Mouse (Mus musculus) effector memory CD4-positive, alpha-beta T cell, adult 7 months (primary cell): ENCODE results near the gene Fosb. TPM values are rescaled to one million over a fixed set of nuclear protein-coding genes. Genes with fewer than 3 reads are reported as not detected.

ENCODE experiments used
- polyA plus RNA-seq: library from polyadenylated mRNA; unstranded; fragments of 100-300 nt; shearing (Covaris generic); gene quantifications from one replicate; pipeline ENCODE4 v1.2.1, GENCODE M21; 2017

Fosb gene
- 39.6 TPM for polyA plus RNA-seq

DNA sequence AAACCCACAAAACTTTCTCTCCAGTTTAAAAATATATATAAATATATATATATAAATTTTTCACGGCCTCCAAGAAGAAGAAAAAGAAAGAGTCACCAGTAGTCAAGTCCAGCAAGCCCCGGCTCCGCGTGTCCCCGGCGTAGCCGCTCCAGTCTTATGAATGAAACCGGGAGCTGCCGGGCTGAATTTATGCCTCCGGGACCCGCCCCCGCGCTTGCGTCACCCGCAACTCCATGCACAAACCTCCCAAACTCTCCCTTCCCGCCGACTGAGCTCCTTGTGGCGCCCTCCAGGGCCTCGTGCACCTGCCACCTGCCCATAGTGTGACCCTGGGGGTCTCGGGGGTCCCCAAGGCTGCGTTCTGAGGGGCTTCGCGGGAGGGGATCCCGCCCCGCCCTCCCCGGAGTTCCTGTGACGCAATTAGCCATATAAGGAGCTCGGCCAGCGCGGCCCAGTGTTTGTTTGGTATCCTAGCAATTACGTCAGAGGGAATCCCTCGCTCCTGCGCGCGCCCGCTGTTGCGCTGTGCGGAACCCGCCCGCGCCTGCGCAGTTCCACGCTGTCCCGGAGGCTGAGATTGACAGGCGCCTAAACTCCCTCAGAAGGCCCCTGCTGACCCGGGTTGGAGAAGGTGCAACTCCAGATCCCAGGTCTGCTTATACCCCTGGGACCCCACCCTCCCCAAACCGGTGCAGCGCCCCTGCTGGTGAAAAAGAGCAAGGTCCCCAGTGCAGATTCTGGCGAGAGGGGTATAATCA lies at the start of gene Fosb:
Gene Fosb (minus strand): TSS at position 168 of the 758 bp plus-strand sequence.

GRCm38 (mm10) chr7:19359299-19359891 lies 49.5 kb upstream of the Fosb start, which contains the start of the genes Cd3eap and Ppp1r13l:
Gene Cd3eap, minus strand, starts transcription at chr7:19359483.
Gene Ppp1r13l, plus strand, starts transcription at chr7:19359749.

GRCm38 (mm10) chr7:19344237-19344847 lies 34.5 kb upstream of the Fosb start, which contains the start of gene Ercc1:
Gene Ercc1, plus strand, starts transcription at chr7:19344778.

DNA sequence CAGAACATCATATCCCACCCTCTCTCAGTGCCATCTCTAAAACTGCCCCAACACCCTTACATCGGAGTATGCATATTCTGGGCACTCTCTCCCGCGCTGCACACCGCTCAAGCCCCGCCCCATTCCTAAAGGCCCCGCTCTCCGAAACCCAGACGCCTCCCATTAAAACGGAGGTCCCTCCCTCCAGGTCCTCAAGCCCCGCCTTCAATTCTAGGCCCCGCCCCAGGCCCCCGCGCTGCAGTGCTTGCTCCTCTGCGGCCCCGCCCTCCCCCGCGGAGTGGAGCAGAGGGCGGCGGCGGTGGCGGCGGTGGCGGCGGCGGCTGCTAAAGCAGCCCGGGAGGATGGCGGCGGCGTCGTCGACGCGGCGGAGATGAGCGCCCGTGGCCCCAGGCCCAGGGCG lies 27.5 kb downstream of the Fosb start, which contains the start of gene Rtn2:
Gene Rtn2 (plus strand): TSS at position 240 of the 400 bp plus-strand sequence.

GRCm38 (mm10) chr7:19279581-19280114 lies 30.2 kb downstream of the Fosb start, which contains the start of gene Ppm1n:
Gene Ppm1n, minus strand, starts transcription at chr7:19280064.

GRCm38 (mm10) chr7:19271238-19272172 lies 38.3 kb downstream of the Fosb start, which contains the start of gene Vasp:
Gene Vasp, minus strand, starts transcription at chr7:19271817.

Other genes starting within 250 kb of the Fosb start
- gene Dmwd, start 233.8 kb downstream of the Fosb start, polyA plus RNA-seq, result not detected
- not detected for gene Dmpk, start 226.2 kb downstream of the Fosb start, polyA plus RNA-seq
- gene Six5, start 215.5 kb downstream of the Fosb start, polyA plus RNA-seq, result not detected
- gene Gm4969, start 191.7 kb downstream of the Fosb start, polyA plus RNA-seq, result not detected
- 10.6 TPM for gene Fbxo46, start 190.2 kb downstream of the Fosb start, polyA plus RNA-seq
- 9.3 TPM for gene Qpctl, start 160.8 kb downstream of the Fosb start, polyA plus RNA-seq
- gene Snrpd2, start 160.3 kb downstream of the Fosb start, polyA plus RNA-seq, result 34.4 TPM
- not detected for gene Gipr, start 143.9 kb downstream of the Fosb start, polyA plus RNA-seq
- gene Eml2, start 133.6 kb downstream of the Fosb start, polyA plus RNA-seq, result 11.0 TPM
- gene Gpr4, start 97.5 kb downstream of the Fosb start, polyA plus RNA-seq, result not detected
- gene Opa3, start 81.7 kb downstream of the Fosb start, polyA plus RNA-seq, result 66.0 TPM
- gene Vasp, start 38.2 kb downstream of the Fosb start, polyA plus RNA-seq, result 205 TPM
- gene Ppm1n, start 30.0 kb downstream of the Fosb start, polyA plus RNA-seq, result 3.0 TPM
- 0.50 TPM for gene Rtn2, start 27.4 kb downstream of the Fosb start, polyA plus RNA-seq
- 64.9 TPM for gene Ercc1, start 34.7 kb upstream of the Fosb start, polyA plus RNA-seq
- 5.2 TPM for gene Cd3eap, start 49.4 kb upstream of the Fosb start, polyA plus RNA-seq
- gene Ppp1r13l, start 49.7 kb upstream of the Fosb start, polyA plus RNA-seq, result 0.84 TPM
- 8.5 TPM for gene Ercc2, start 72.0 kb upstream of the Fosb start, polyA plus RNA-seq
- gene Klc3, start 94.1 kb upstream of the Fosb start, polyA plus RNA-seq, result 4.7 TPM
- gene Ckm, start 94.7 kb upstream of the Fosb start, polyA plus RNA-seq, result 0.18 TPM
- 6.2 TPM for gene Mark4, start 148.8 kb upstream of the Fosb start, polyA plus RNA-seq
- gene Exoc3l2, start 153.3 kb upstream of the Fosb start, polyA plus RNA-seq, result not detected
- gene Bloc1s3, start 198.3 kb upstream of the Fosb start, polyA plus RNA-seq, result 3.8 TPM
- 48.8 TPM for gene Trappc6a, start 198.3 kb upstream of the Fosb start, polyA plus RNA-seq
- gene Nkpd1, start 207.8 kb upstream of the Fosb start, polyA plus RNA-seq, result not detected